In genomic region chr3:151265658-151266057, GRCm38 (mm10) we compare ENCODE assay signal across 16 mouse cellular contexts.
DNase-seq lines count a peak whose midpoint lies in the region; TF ChIP-seq lines count a peak whose summit lies in the region.
"Had no signal": no experiment of that assay in that cellular context is flagged by ENCODE, and none has a peak within 500 bp of the region (broad histone marks: within the 10 kb centered on the region; RNA-seq: fewer than 3 reads in every experiment).

No protein-coding gene starts in this region.

- H3K36me3 ChIP-seq in E14TG2a.4 (ENCODE audit: insufficient read depth, low read length), result no peaks in the 10 kb centered on the region
- H3K36me3 ChIP-seq: embryonic facial prominence, embryonic 13.5 days; heart, embryonic 10.5 days; limb, embryonic 15.5 days; midbrain, embryonic 10.5 days had no signal

- DNase-seq in embryo, embryonic 10 days (ENCODE audit: low spot score), result peak; percentile 48
- DNase-seq in embryo, embryonic 9.5 days (ENCODE audit: extremely low spot score), result no peak
- DNase-seq in layer of hippocampus, adult 2 months (ENCODE audit: low spot score in 2 of 2), result no peak
- DNase-seq in layer of hippocampus, postnatal 25 days (ENCODE audit: extremely low spot score in 1 of 2, low spot score in 1 of 2), result no peak
- peak; percentile 7 for DNase-seq in c-Kit-positive CD71-negative TER-119-negative erythroid progenitor cells, embryonic 14.5 days (ENCODE audit: low read depth)
- no peak for DNase-seq in spleen, postnatal 36 days (ENCODE audit: low spot score in 2 of 2)
- DNase-seq in heart, postnatal 14 days, result no peak
- DNase-seq: lung, postnatal 14 days; right cerebral cortex, postnatal 25 days; thymus, adult 18-20 months had no signal

- H3K4me1 ChIP-seq in E14TG2a.4 (replicated peaks; ENCODE audit: low read depth, low read length), result no peaks in the 10 kb centered on the region
- H3K4me1 ChIP-seq: embryonic facial prominence, embryonic 13.5 days; heart, embryonic 10.5 days; limb, embryonic 15.5 days; midbrain, embryonic 10.5 days had no signal

- no peak overlapping the region for H3K27ac ChIP-seq in layer of hippocampus, adult 2 months
- H3K27ac ChIP-seq: embryonic facial prominence, embryonic 13.5 days; heart, embryonic 10.5 days; limb, embryonic 15.5 days; midbrain, embryonic 10.5 days had no signal

- 0 out of 2 replicates have a peak, but pooled peaks have one; percentile 7 for TF ChIP-seq CTCF in layer of hippocampus, adult 2 months (conservative IDR thresholded peaks at IDR 0.05)
- peak; percentile 32; the same call in 1 of the 2 replicates for TF ChIP-seq CTCF in E14TG2a.4 (conservative IDR thresholded peaks at IDR 0.05; ENCODE audit: low read length)

- H3K27me3 ChIP-seq in E14TG2a.4 (ENCODE audit: insufficient read depth, low read length), result no peaks in the 10 kb centered on the region
- H3K27me3 ChIP-seq: embryonic facial prominence, embryonic 13.5 days; limb, embryonic 15.5 days had no signal

- no peak overlapping the region for H3K4me3 ChIP-seq in layer of hippocampus, adult 2 months
- no peak overlapping the region for H3K4me3 ChIP-seq in E14TG2a.4 (replicated peaks; ENCODE audit: low read length)
- H3K4me3 ChIP-seq: embryonic facial prominence, embryonic 13.5 days; heart, embryonic 10.5 days; limb, embryonic 15.5 days; midbrain, embryonic 10.5 days; myocyte had no signal

- no peaks in the 10 kb centered on the region for H3K9me3 ChIP-seq in E14TG2a.4 (ENCODE audit: low read length)
- H3K9me3 ChIP-seq: embryonic facial prominence, embryonic 13.5 days; heart, embryonic 10.5 days; limb, embryonic 15.5 days; midbrain, embryonic 10.5 days had no signal

- intact Hi-C loops in heart, postnatal 14 days (cut with DNase I), result no loop called here

Comparison
In these comparisons a context has a peak if more than half of its experiments do, and no peak if none do; other contexts are left out.
1. DNase-seq: peak in embryo, embryonic 10 days (single experiment) and c-Kit-positive CD71-negative TER-119-negative erythroid progenitor cells, embryonic 14.5 days (single experiment); none in embryo, embryonic 9.5 days (single experiment), layer of hippocampus, adult 2 months (0 of 2), layer of hippocampus, postnatal 25 days (0 of 2), spleen, postnatal 36 days (0 of 2) and heart, postnatal 14 days (0 of 2).